1 mouse cellular context compared by ENCODE assay signal in genomic region chr11:103265211-103265610, GRCm38 (mm10).
TF ChIP-seq lines count a peak whose summit lies in the region.

No protein-coding gene starts in this region.

TF ChIP-seq in CH12.LX, 34 proteins besides CTCF, POLR2A, EP300 and RAD21:
- 0 out of 2 replicates have a peak, but pooled peaks have one; percentile 14 for TF ChIP-seq TCF12 (IDR thresholded peaks at IDR 0.05; ENCODE audit: low read depth, low read length)
- TF ChIP-seq UBTF (IDR thresholded peaks at IDR 0.05; ENCODE audit: low read depth, low read length) = peak; percentile 7; the same call in 1 of the 2 replicates
- peak; percentile 92 for TF ChIP-seq ZNF384 (IDR thresholded peaks at IDR 0.05; ENCODE audit: low read depth, low read length)
- TF ChIP-seq RCOR1 (conservative IDR thresholded peaks at IDR 0.05; ENCODE audit: low read depth, low read length) = no peak
- TF ChIP-seq BHLHE40 (IDR thresholded peaks at IDR 0.05; ENCODE audit: low read depth, low read length) = 0 out of 2 replicates have a peak, but pooled peaks have one; percentile 12
- no peak for TF ChIP-seq MAFK (IDR thresholded peaks at IDR 0.05; ENCODE audit: insufficient replicate concordance, low read length)
- no peak for TF ChIP-seq JUN (IDR thresholded peaks at IDR 0.05; ENCODE audit: insufficient read depth, low read depth, low read length)
